Mouse (Mus musculus) erythroblast, embryonic 14.5 days (primary cell): ENCODE data around the gene Phc2. TPM values are rescaled to one million over a fixed set of nuclear protein-coding genes. Genes with fewer than 3 reads are reported as not detected.
A peak's percentile ranks its signal among the peaks of the same experiment; 100 is the strongest.

ENCODE experiments used
- H3K27me3 ChIP-seq: 2 replicates; pipeline ENCODE4 v1.6.1; 2012; ENCODE audit warnings: inconsistent platforms; ENCODE audit not compliant: control insufficient read depth
- H3K36me3 ChIP-seq: 2 replicates; pipeline ENCODE4 v1.6.1; 2012; ENCODE audit warnings: mild to moderate bottlenecking, inconsistent platforms; ENCODE audit not compliant: control insufficient read depth
- H3K4me1 ChIP-seq: 2 replicates; pipeline ENCODE4 v1.6.1; 2012; ENCODE audit warnings: inconsistent platforms; ENCODE audit not compliant: control insufficient read depth
- H3K4me3 ChIP-seq: replicated peaks from 2 replicates; pipeline ENCODE3; 2012; ENCODE audit warnings: moderate library complexity, mild to moderate bottlenecking, inconsistent platforms
- H3K9me3 ChIP-seq: 2 replicates; pipeline ENCODE4 v1.6.1; 2012; ENCODE audit warnings: low read length, inconsistent platforms, mixed read lengths; ENCODE audit not compliant: control insufficient read depth
- GATA1 ChIP-seq: IDR thresholded peaks from 2 replicates; pipeline ENCODE4 v1.6.1; 2012; ENCODE audit warnings: low read length, inconsistent platforms, mixed read lengths
- TAL1 ChIP-seq: IDR thresholded peaks from 3 replicates; pipeline ENCODE4 v1.6.1; 2012; ENCODE audit warnings: low read length, inconsistent platforms, mixed read lengths
- polyA plus RNA-seq: library from polyadenylated mRNA; stranded (reverse); fragments of >175 nt; gene quantifications from 2 replicates; pipeline ENCODE4 v1.2.3, GENCODE M21; 2012

Gene Phc2
- polyA plus RNA-seq, 1 experiment = 9.0 TPM

DNA sequence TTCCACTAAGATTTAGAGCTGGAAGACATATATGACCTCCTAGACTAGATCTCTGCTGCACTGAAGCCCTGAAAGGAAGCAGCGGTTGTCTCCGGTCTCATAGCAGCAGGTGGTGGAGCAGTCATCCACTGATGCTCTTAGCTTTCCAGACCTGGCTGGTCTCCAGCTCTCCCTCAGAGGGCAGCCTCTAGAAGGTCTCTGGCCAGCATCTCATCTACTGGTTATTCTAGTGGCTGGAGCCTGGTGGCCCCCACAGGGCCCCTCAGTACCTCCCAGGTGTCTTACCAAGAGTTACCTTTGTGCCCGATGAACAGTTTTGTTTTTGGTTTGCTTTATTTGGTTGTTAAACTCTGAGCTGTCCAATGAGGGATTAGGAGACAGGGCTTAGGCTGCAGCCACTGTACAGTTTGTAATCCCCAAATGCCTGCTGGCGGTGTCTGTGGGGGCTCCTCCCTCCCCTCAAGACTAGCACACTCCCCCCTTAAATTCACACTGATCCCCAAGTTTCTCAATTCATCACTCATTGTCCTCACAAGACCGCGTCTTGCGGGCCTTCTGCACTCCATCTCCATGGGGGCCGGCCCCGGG, 66.7 kb downstream of the Phc2 start:
- Histone ChIP-seq H3K4me1 (peaks cover 6% of the 10 kb centered on the region), H3K9me3 (no peaks in the 10 kb centered on the region), H3K36me3 (no peaks in the 10 kb centered on the region), H3K4me3 (no peak overlapping the region), H3K27me3 (no peaks in the 10 kb centered on the region; the same call in 1 of the 2 replicates)
- TF ChIP-seq GATA1 (no peak), TAL1 (no peak)

- H3K9me3 ChIP-seq = no peaks in the 10 kb centered on the region
- no peaks in the 10 kb centered on the region; the same call in 1 of the 2 replicates for H3K27me3 ChIP-seq
- no peak overlapping the region for H3K4me3 ChIP-seq
- TF ChIP-seq GATA1 (no peak), TAL1 (no peak)
- H3K4me1 ChIP-seq = peaks cover 12% of the 10 kb centered on the region
- H3K36me3 ChIP-seq = no peaks in the 10 kb centered on the region
These were observed 67.3 kb downstream of the Phc2 start for GRCm38 (mm10) chr4:128721761-128722160.

DNA sequence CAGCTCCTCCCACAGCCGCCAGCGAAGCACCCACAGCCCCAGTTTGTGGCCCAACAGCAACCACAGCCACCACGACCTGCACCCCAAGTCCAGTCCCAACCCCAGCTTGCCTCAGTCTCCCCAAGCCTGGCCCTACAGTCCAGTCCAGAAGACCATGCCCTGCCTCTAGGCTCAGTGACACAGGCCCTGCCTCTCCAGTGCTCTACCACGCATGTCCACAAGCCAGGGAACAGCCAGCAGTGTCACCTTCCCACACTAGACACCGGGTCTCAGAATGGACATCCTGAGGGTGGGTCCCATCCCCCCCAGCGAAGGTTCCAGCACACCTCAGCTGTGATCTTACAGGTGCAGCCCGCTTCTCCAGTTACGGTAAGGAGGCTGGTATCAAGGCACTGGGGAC, 68.4 kb downstream of the Phc2 start:
- peaks cover 18% of the 10 kb centered on the region for H3K4me1 ChIP-seq
- TF ChIP-seq TAL1 = no peak
- TF ChIP-seq GATA1 = no peak
- H3K4me3 ChIP-seq = no peak overlapping the region
- no peaks in the 10 kb centered on the region for H3K9me3 ChIP-seq
- H3K36me3 ChIP-seq = no peaks in the 10 kb centered on the region
- no peaks in the 10 kb centered on the region; the same call in 1 of the 2 replicates for H3K27me3 ChIP-seq

- Histone ChIP-seq H3K36me3 (no peaks in the 10 kb centered on the region), H3K4me3 (no peak overlapping the region), H3K27me3 (no peaks in the 10 kb centered on the region; the same call in 1 of the 2 replicates), H3K4me1 (peaks cover 23% of the 10 kb centered on the region), H3K9me3 (no peaks in the 10 kb centered on the region)
- no peak for TF ChIP-seq GATA1
- TF ChIP-seq TAL1 = no peak
These were observed 68.9 kb downstream of the Phc2 start for GRCm38 (mm10) chr4:128723431-128723830.

GRCm38 (mm10) chr4:128724059-128724458, 69.6 kb downstream of the Phc2 start:
- Histone ChIP-seq H3K27me3 (no peaks in the 10 kb centered on the region; the same call in 1 of the 2 replicates), H3K4me1 (peaks cover 29% of the 10 kb centered on the region), H3K36me3 (peaks cover 2% of the 10 kb centered on the region; the same call in 1 of the 2 replicates), H3K9me3 (no peaks in the 10 kb centered on the region), H3K4me3 (no peak overlapping the region)
- TF ChIP-seq GATA1 = no peak
- no peak for TF ChIP-seq TAL1

GRCm38 (mm10) chr4:128727019-128727720, 72.7 kb downstream of the Phc2 start:
- no peaks in the 10 kb centered on the region; the same call in 1 of the 2 replicates for H3K27me3 ChIP-seq
- TF ChIP-seq GATA1 (no peak), TAL1 (no peak)
- H3K9me3 ChIP-seq = no peaks in the 10 kb centered on the region
- peaks cover 38% of the 10 kb centered on the region for H3K4me1 ChIP-seq
- H3K4me3 ChIP-seq = peak overlapping the region; percentile 86
- H3K36me3 ChIP-seq = peaks cover 29% of the 10 kb centered on the region

DNA sequence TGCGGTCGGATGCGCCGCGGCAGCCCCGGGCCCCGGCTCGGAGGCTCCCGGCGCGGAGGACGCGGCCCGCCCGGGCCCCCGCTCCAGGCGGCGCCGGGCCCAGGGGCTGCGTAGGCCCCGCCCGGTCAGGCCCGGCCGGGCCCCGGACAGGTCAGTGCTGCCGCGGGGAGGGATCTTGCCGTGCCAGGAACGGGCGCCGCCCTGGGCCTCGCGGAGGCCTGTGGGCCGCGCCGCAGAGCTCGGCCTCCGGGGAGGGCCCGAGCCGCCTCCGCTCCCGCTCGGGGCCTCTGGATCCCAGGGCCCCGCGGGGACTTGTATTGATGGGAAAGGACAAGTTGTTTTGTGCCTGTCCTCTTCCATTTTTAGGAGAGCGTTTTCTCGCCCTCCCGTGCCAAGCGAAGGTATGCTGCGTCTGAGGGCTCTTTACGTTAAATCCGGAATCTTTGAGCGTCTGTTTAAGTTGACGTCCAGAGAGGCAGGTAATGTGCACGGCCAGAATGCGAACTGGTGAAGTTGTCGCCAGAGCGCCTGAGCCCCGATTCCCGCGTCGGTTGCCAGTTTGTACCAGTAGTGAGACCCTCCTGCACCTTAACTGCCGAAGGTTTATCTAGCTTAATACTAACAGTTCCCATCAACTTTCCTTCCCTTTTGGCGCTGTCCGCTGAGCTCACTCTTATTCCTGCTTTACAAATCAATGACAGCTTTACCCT, 73.4 kb downstream of the Phc2 start:
- peaks cover 30% of the 10 kb centered on the region for H3K36me3 ChIP-seq
- peaks cover 38% of the 10 kb centered on the region for H3K4me1 ChIP-seq
- H3K27me3 ChIP-seq = no peaks in the 10 kb centered on the region; the same call in 1 of the 2 replicates
- no peak for TF ChIP-seq TAL1
- TF ChIP-seq GATA1 = no peak
- H3K4me3 ChIP-seq = peak overlapping the region; percentile 86
- H3K9me3 ChIP-seq = no peaks in the 10 kb centered on the region

GRCm38 (mm10) chr4:128728431-128728851, 73.9 kb downstream of the Phc2 start:
- Histone ChIP-seq H3K27me3 (no peaks in the 10 kb centered on the region; the same call in 1 of the 2 replicates), H3K4me1 (peaks cover 39% of the 10 kb centered on the region), H3K4me3 (peak overlapping the region; percentile 86), H3K36me3 (peaks cover 34% of the 10 kb centered on the region), H3K9me3 (no peaks in the 10 kb centered on the region)
- TF ChIP-seq TAL1 = no peak
- no peak for TF ChIP-seq GATA1

DNA sequence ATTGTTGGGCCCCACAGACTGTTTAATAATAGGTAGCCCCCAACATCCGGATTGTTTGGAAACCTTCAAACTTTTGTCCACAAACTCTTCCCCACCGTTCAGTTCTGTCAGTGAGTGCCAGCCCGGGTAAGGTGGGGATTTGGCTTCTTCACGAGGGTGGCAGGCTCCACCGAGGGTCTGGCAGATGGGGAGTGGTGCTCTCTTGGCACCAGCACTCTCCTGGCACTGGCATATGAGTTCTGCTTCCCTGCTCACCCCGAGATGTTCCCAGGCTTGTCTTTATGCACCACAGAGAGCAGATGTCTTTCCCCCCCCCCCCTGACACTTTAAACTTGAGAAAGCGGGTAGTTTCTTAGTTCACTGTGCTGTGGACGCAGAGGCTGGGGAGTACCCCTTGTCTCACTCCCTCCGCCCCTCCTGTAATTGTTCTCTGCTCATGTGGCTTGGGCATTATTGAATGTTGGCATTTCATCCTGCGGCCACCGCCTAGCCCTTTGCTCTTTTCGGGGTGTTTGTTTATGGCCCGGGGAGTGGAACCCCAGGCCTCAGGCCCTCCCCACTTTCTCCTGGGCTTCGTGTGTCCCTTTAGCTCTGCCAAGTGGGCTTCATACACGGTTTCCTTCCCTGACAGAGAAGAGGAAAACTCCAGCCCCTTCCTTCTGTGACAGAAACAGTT, 74.7 kb downstream of the Phc2 start:
- Histone ChIP-seq H3K4me3 (peak overlapping the region; percentile 86), H3K36me3 (peaks cover 41% of the 10 kb centered on the region), H3K9me3 (no peaks in the 10 kb centered on the region), H3K27me3 (no peaks in the 10 kb centered on the region), H3K4me1 (peaks cover 47% of the 10 kb centered on the region)
- no peak for TF ChIP-seq TAL1
- no peak for TF ChIP-seq GATA1
